Mouse (Mus musculus) heart, embryonic 10.5 days (tissue): ENCODE measurements around the gene Cenpj. TPM values are rescaled to one million over a fixed set of nuclear protein-coding genes. Genes with fewer than 3 reads are reported as not detected.

Source experiments
- DNase-seq: peaks from one replicate; pipeline ENCODE4 v3.0.0-alpha.2; 2017; ENCODE audit warnings: low spot score
- H3K27ac ChIP-seq: fragments of 300-500 bp; sonication (generic); 2 replicates; pipeline ENCODE4 v1.5.1; 2016; ENCODE audit warnings: mild to moderate bottlenecking
- H3K27me3 ChIP-seq: fragments of 300-500 bp; sonication (generic); 2 replicates; pipeline ENCODE4 v1.6.1; 2016; ENCODE audit warnings: mild to moderate bottlenecking; ENCODE audit not compliant: poor library complexity, insufficient read depth, severe bottlenecking
- H3K36me3 ChIP-seq: fragments of 300-500 bp; sonication (generic); 2 replicates; pipeline ENCODE4 v1.6.1; 2016; ENCODE audit warnings: mild to moderate bottlenecking, moderate library complexity
- H3K4me1 ChIP-seq: fragments of 300-500 bp; sonication (generic); 2 replicates; pipeline ENCODE4 v1.6.1; 2016; ENCODE audit warnings: mild to moderate bottlenecking
- H3K4me3 ChIP-seq: fragments of 300-500 bp; sonication (generic); 2 replicates; pipeline ENCODE4 v1.5.1; 2016; ENCODE audit warnings: mild to moderate bottlenecking, moderate library complexity
- H3K9me3 ChIP-seq: fragments of 300-500 bp; sonication (generic); 2 replicates; pipeline ENCODE4 v1.6.1; 2016; ENCODE audit warnings: mild to moderate bottlenecking, moderate library complexity
- WGBS: fragments of 180-500 bp; shearing (Covaris S2); methylation state at CpG from one replicate; pipeline ENCODE4 v1.1.7; 2016; 5-methylcytosine and 5-hydroxymethylcytosine counted together
- polyA plus RNA-seq: library from polyadenylated mRNA; unstranded; fragments of >200 nt; fragmentation: Nextera tagmentation; extraction: Ambion mirVana; gene quantifications from 2 replicates; pipeline ENCODE4 v1.2.1, GENCODE M21; 2016

The Cenpj gene
- polyA plus RNA-seq, 1 experiment from 2014 or later: 12.9 TPM

- Histone ChIP-seq H3K9me3 (no peaks in the 10 kb centered on the region), H3K4me3 (no peak overlapping the region), H3K4me1 (no peaks in the 10 kb centered on the region), H3K27ac (no peak overlapping the region), H3K36me3 (no peaks in the 10 kb centered on the region), H3K27me3 (no peaks in the 10 kb centered on the region)
- no peak for DNase-seq
- WGBS: 90% methylated on average over 2 of the region's 2 CpGs
These were observed 60.5 kb downstream of the Cenpj start for GRCm38 (mm10) chr14:56514775-56515174.

DNA sequence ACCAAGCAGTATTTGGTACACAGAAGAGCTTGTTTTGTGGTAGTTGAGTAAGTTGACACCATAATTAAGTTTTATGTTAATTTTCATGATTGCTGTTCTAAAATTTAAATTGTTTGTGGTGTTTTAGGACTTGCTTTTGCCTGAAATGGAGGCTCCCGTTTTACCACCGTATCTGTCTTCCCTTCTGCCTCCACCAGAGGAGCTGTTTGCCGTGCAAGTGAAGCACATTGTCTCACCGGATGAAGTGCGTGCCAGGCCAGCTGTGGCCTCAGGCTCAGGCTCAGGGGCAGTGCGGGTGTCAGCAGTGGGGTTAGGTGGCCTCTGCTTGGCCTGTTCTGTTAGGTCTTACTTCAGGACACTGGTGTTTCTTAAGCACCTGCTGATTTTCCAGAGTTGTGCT lies 63.1 kb downstream of the Cenpj start:
- DNase-seq: no peak
- Histone ChIP-seq H3K27ac (no peak overlapping the region), H3K27me3 (no peaks in the 10 kb centered on the region), H3K4me3 (no peak overlapping the region), H3K9me3 (no peaks in the 10 kb centered on the region), H3K4me1 (no peaks in the 10 kb centered on the region), H3K36me3 (no peaks in the 10 kb centered on the region)
- 16% methylated on average over 6 of the region's 6 CpGs for WGBS

DNA sequence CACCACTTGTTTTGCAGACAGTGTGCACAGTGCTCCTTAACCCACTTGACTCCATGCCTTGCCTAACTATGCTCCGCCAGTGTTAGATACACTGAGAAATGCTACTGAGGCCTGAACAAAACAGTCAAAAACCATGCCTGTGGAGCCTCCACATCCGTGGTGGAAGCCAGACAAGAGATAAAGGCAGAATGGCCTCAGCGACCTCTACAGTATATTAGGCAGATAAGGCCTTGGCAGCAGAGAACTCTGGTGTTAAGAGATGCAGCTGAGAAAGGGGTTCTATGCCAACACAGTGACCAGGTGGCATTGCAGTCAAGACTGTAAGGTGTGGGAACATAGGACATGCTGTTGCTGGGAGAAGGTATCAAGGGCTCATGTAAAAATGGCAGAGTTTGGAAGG lies 68.5 kb downstream of the Cenpj start:
- Histone ChIP-seq H3K27ac (no peak overlapping the region), H3K4me3 (no peak overlapping the region), H3K4me1 (no peaks in the 10 kb centered on the region), H3K27me3 (no peaks in the 10 kb centered on the region), H3K9me3 (no peaks in the 10 kb centered on the region), H3K36me3 (no peaks in the 10 kb centered on the region)
- no peak for DNase-seq
- 39% methylated on average over 3 of the region's 3 CpGs for WGBS

DNA sequence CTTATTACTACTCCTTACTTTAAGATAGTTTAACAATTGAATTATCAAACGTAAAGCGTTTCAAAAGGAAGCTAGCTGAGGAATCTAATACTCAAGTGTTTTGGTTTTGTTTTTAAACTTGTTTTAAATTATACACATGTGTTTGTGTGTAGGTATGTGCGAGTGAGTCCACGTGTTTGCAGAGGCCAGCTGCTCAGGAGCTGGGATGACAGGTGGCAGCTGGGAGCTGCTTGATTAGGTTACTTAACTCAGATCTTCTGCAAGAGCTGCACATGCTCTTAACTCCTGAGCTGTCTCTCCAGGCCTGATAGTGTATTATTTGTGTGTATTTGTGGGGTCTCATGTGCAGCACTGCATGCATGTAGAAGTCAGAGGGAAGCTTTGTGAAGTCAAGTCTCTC lies 72.8 kb downstream of the Cenpj start:
- no peak for DNase-seq
- Histone ChIP-seq H3K36me3 (no peaks in the 10 kb centered on the region), H3K27me3 (no peaks in the 10 kb centered on the region), H3K27ac (no peak overlapping the region), H3K9me3 (no peaks in the 10 kb centered on the region), H3K4me3 (no peak overlapping the region), H3K4me1 (no peaks in the 10 kb centered on the region)
- WGBS: 73% methylated on average over 4 of the region's 4 CpGs

DNA sequence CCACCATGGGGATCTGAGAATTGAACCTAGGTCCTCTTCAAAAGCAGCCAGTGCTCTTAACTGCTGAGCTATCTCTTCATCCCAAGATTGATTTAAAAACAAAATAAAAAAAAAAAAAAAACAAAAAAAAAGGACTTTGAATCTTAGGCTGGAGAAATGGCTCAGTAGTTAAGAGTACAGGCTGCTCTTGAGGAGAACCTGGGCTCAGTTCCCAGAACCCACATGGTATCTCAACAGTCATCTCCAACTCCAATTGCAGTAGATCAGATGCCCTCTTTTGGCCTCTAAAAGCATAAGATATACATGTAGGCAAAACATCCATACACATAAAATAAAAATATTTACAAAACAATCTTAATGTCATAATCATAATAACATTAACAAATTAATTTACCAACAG lies 85.4 kb downstream of the Cenpj start:
- Histone ChIP-seq H3K9me3 (no peaks in the 10 kb centered on the region), H3K36me3 (no peaks in the 10 kb centered on the region), H3K4me1 (no peaks in the 10 kb centered on the region), H3K4me3 (no peak overlapping the region), H3K27ac (no peak overlapping the region), H3K27me3 (no peaks in the 10 kb centered on the region)
- no peak for DNase-seq

Other genes with a start within 250 kb of the Cenpj start
- gene Atp12a, start 210.4 kb downstream of the Cenpj start, polyA plus RNA-seq: not detected in 2 replicates
- 4.9 and 6.7 TPM in 2 replicates for gene Rnf17, start 172.8 kb downstream of the Cenpj start, polyA plus RNA-seq
- 6.4 and 9.7 TPM in 2 replicates for gene Parp4, start 194 bp upstream of the Cenpj start, polyA plus RNA-seq
- 22.6 and 37.0 TPM in 2 replicates for gene Mphosph8, start 92.8 kb upstream of the Cenpj start, polyA plus RNA-seq
- gene Pspc1, start 202.9 kb upstream of the Cenpj start, polyA plus RNA-seq: 28.3 and 29.2 TPM in 2 replicates
- 16.2 and 21.3 TPM in 2 replicates for gene Zmym5, start 236.3 kb upstream of the Cenpj start, polyA plus RNA-seq